Mouse (Mus musculus): ENCODE data around the gene Rsph6a. TPM values are rescaled to one million over a fixed set of nuclear protein-coding genes. Genes with fewer than 3 reads are reported as not detected.

Gene Rsph6a
- total RNA-seq (2014; fragmentation: Nextera tagmentation) (not detected in 2 replicates), total RNA-seq (2017) (not detected in 2 replicates)

DNA sequence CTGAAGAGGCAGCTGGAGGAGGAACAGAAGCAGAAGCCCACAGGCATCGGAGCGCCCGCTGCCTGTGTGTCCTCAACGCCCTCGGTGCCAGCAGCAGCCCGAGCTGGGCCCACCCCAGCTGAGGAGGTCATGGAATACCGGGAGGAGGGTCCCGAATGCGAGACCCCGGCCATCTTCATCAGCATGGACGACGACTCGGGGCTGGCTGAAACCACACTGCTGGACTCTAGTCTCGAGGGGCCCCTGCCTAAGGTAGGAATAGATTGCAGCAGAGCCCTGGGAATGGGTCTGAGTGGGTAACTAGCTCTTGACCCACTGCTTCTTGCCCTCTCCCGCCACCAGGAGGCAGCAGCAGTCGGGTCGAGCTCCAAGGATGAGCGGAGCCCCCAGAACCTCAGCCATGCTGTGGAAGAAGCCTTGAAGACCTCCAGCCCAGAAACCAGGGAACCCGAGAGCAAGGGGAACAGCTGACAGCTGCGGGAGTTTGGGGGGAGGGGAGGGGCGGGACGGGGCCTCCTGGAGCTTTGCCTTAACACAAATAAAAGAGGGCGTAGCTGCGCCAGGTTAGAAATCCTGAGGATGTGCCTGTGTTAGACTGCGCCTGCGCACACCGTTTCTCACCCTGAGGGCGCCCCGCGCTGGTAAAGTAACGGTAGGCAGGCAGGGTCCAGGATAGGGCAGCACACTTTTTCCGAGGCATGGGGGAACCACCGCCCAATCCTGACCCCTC is at the start of gene Rsph6a:
Rsph6a (plus strand) TSS at position 644 of the 730 bp plus-strand sequence.
- no peak for ATAC-seq (replicated peaks; ENCODE audit: low FRiP score, low TSS enrichment, poor library complexity, severe bottlenecking)

- no peak for ATAC-seq (replicated peaks; ENCODE audit: low FRiP score, low TSS enrichment, poor library complexity, severe bottlenecking)
These were observed 48.9 kb upstream of the Rsph6a start for GRCm38 (mm10) chr7:19005417-19006121.

GRCm38 (mm10) chr7:19006476-19006875 is 48.0 kb upstream of the Rsph6a start:
- ATAC-seq (replicated peaks; ENCODE audit: low FRiP score, low TSS enrichment, poor library complexity, severe bottlenecking) = peak; percentile 45

- ATAC-seq (replicated peaks; ENCODE audit: low FRiP score, low TSS enrichment, poor library complexity, severe bottlenecking) = no peak
These were observed 47.2 kb upstream of the Rsph6a start for GRCm38 (mm10) chr7:19007026-19007977.

GRCm38 (mm10) chr7:19010581-19010980 is 43.9 kb upstream of the Rsph6a start:
- 0 out of 2 replicates have a peak, but pooled peaks have one; percentile 11 for ATAC-seq (replicated peaks; ENCODE audit: low FRiP score, low TSS enrichment, poor library complexity, severe bottlenecking)

- ATAC-seq (replicated peaks; ENCODE audit: low FRiP score, low TSS enrichment, poor library complexity, severe bottlenecking) = 0 out of 2 replicates have a peak, but pooled peaks have one; percentile 31
These were observed 42.4 kb upstream of the Rsph6a start for GRCm38 (mm10) chr7:19012025-19012621.

DNA sequence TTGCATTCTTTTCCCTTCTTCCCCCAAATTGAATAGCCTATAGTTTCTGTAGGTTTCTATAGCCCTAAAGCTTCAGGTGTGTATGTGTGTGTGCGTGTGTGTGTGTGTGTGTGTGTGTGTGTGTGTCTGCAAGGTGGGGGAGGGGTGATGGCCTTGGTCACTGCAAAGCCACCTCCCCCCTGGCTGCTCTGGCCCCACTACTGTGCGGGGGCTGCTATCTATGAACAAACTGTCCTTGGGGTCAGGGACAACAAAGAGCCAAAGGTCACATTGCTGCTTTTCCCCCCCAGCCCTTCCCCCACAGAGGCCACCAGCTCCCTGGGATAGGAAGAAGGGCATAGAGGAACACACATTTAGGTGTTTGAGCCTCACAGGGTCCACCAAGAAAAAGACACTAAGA is 41.6 kb upstream of the Rsph6a start:
- no peak for ATAC-seq (replicated peaks; ENCODE audit: low FRiP score, low TSS enrichment, poor library complexity, severe bottlenecking)

DNA sequence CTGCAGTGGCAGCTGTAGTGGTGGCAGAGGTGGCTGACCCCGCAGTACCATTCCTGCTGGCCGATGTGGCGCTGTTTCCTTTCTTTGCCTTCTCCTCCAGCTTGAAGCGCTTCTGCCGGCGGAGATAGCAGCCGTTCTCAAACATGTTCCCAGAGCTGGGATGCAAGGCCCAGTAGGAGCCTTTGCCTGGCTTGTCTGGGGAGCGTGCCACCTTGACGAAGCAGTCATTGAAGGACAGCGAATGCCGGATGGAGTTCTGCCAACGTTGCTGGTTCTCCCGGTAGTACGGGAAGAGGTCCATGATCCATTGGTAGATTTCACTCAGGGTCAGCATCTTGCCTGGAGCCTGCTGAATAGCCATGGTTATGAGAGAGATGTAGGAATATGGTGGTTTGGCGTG is 40.0 kb upstream of the Rsph6a start:
- no peak for ATAC-seq (replicated peaks; ENCODE audit: low FRiP score, low TSS enrichment, poor library complexity, severe bottlenecking)

DNA sequence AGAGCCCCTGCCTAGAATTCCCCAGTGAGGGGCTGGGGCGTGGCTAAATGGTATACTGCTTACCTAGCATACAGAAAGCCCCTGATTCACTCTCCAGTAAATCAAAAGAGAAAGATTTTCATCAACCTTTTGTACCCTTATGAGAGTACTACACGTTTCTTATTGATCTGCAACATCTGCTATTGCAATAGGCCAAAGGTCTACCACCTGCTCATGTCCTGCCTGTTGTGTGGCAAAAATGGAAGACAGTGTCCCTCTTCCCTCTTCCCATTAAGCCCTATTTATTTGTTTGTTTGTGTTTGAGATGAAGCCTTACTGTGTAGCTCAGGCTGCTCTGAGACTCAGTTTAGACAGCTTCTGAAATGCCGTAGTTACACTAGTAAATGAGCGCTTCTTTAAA is 38.4 kb upstream of the Rsph6a start:
- ATAC-seq (replicated peaks; ENCODE audit: low FRiP score, low TSS enrichment, poor library complexity, severe bottlenecking) = no peak

GRCm38 (mm10) chr7:19017909-19018308 is 36.6 kb upstream of the Rsph6a start:
- ATAC-seq (replicated peaks; ENCODE audit: low FRiP score, low TSS enrichment, poor library complexity, severe bottlenecking) = no peak

GRCm38 (mm10) chr7:19021048-19021447 is 33.4 kb upstream of the Rsph6a start:
- no peak for ATAC-seq (replicated peaks; ENCODE audit: low FRiP score, low TSS enrichment, poor library complexity, severe bottlenecking)

DNA sequence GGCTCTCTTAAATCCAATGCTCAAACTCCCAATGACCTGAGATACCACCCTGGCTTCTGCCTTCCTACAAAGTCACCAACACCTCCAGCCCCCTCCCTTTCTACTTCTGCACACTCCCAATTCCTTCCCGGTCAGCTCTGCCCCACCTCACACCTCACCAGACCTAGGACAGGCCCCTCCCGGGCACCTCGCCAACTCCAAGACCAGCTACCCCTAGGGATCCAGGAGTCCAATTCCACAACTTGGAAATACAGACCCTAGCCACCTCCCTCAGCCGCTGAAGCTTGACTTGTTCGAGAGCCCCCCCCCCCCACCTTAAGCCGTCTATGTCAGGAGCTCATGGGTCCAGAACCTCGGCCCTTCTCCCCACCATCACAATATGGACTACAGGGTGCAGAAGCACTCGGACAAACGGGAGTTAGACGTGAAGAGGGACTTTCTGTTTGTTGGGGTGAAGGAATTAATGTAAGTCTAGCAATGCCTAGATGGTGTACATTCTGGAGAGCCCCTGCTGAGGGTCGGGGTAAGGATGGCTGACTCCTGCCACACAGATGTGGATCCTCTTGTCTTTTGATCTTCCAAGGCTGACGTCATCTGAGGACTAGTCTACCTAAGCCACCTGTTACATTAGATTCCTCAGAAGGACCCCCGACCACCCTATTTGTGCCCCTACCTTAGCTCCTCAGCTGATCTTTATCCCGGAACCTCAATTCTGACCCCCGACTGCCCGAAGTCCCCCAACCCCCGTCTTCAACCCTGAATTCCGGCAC is 32.1 kb upstream of the Rsph6a start:
- ATAC-seq (replicated peaks; ENCODE audit: low FRiP score, low TSS enrichment, poor library complexity, severe bottlenecking) = no peak

DNA sequence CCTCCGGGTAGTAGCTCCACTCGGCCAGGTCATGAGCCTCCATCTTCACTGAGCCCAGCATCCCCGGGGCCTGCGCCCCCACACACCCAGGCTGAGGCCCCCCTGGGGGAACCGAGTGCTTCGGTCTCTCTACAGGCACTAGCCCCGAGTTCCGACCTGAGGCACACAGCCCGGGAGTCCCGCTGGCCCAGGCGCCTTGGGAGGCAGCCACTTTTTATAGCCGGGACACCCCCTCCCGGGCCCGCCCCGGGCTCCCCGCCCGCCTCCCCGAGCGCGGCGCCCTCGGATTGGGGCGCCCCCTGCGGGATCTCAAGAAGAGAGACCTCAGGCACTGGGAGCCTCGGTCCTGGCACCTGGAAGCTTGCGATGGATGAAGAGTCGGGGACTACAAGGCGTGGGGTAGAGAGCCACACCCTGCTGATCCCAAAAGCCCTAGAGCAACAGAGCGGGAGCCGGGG is 31.1 kb upstream of the Rsph6a start, which contains the start of gene Foxa3:
Foxa3 (minus strand) TSS at position 182 of the 458 bp plus-strand sequence.
- peak; percentile 20; the same call in 1 of the 2 replicates for ATAC-seq (replicated peaks; ENCODE audit: low FRiP score, low TSS enrichment, poor library complexity, severe bottlenecking)

- peak; percentile 84 for ATAC-seq (replicated peaks; ENCODE audit: low FRiP score, low TSS enrichment, poor library complexity, severe bottlenecking)
These were observed 30.4 kb upstream of the Rsph6a start, which contains the start of gene Sympk for GRCm38 (mm10) chr7:19024096-19024506. Sympk (plus strand) TSS chr7:19024377.

- peak; percentile 28 for ATAC-seq (replicated peaks; ENCODE audit: low FRiP score, low TSS enrichment, poor library complexity, severe bottlenecking)
These were observed 29.8 kb upstream of the Rsph6a start for GRCm38 (mm10) chr7:19024581-19025255.

DNA sequence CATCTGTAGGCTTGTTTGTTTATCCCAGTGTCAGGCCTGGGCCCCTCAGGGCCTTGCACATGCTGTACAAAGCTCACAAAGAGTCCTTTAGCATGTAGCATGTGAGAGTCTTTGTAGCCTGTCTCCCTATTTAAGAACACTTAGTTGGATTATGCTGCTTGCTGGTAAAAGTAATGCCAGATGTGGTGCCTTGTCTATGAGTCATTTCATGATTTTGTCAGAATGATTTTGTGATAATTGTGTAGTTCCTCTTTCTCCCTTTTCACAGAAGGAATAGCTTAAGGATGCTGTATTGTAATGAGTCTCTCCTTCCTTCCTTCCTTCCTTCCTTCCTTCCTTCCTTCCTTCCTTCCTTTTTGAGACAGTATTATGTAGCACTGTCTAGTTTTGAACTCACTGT is 26.4 kb upstream of the Rsph6a start:
- no peak for ATAC-seq (replicated peaks; ENCODE audit: low FRiP score, low TSS enrichment, poor library complexity, severe bottlenecking)

- ATAC-seq (replicated peaks; ENCODE audit: low FRiP score, low TSS enrichment, poor library complexity, severe bottlenecking) = peak; percentile 82
These were observed 25.3 kb upstream of the Rsph6a start for GRCm38 (mm10) chr7:19029084-19029653.
